Mouse (Mus musculus) cerebellum, postnatal 25 days (tissue): ENCODE measurements around the gene Ccdc126.
A peak's percentile ranks its signal among the peaks of the same experiment; 100 is the strongest.

Experiments
- DNase-seq, 2 experiments: peaks; one replicate each; pipeline ENCODE4 v3.0.0; 2021; ENCODE audit warnings: mixed read lengths in 2 of 2

Gene Ccdc126

GRCm38 (mm10) chr6:49349826-49350225 lies 30.8 kb downstream of the Ccdc126 start:
- DNase-seq, result no peak

GRCm38 (mm10) chr6:49354613-49355012 lies 35.5 kb downstream of the Ccdc126 start:
- DNase-seq, result no peak

- no peak for DNase-seq
Measured at GRCm38 (mm10) chr6:49355171-49355570, 36.1 kb downstream of the Ccdc126 start.

DNA sequence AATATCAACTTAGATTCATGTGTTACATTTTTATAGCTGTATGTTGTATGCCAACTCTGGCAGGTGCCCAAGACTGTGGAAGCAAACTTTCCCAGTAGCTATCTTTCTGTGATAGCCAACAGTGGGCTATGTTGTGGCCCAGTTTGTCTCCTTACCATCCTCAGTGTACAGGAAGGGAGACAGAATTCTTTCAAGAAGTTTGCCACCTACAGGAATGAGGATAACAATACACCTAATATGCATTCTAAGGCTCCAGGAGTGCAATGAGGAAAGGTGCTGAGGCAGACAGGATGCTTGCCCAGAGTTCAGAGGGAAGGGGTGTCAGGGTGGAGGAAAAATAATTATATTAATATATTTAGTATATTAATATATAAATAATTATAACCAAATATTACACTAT lies 41.3 kb downstream of the Ccdc126 start:
- no peak for DNase-seq

GRCm38 (mm10) chr6:49367159-49368054 lies 48.3 kb downstream of the Ccdc126 start, which contains the start of gene Fam221a:
Gene Fam221a (plus strand): TSS chr6:49367739.
- DNase-seq, result peak; percentile 68 to 80

- DNase-seq, result no peak
Measured at GRCm38 (mm10) chr6:49368212-49368611, 49.1 kb downstream of the Ccdc126 start.

DNA sequence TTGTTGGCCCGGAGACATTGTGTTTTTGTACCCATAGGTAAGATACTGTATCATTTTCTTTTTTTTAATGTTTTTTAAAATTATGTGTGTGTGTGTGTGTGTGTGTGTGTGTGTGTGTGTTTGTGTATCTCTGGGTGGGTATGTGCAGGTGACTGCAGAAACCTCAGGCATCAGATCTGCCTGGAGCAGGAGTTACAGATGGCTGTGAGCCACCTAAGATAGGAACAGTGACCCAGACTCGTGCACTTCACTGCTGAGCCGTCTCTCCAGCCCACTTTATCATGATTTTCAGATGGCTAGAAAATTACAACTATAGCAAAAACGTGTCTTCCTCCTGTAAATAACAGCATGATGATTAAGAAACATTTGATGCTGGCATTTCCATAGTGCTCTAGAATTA lies 53.6 kb downstream of the Ccdc126 start:
- DNase-seq, result no peak

- DNase-seq, result no peak
Measured at GRCm38 (mm10) chr6:49373943-49374342, 54.9 kb downstream of the Ccdc126 start.

DNA sequence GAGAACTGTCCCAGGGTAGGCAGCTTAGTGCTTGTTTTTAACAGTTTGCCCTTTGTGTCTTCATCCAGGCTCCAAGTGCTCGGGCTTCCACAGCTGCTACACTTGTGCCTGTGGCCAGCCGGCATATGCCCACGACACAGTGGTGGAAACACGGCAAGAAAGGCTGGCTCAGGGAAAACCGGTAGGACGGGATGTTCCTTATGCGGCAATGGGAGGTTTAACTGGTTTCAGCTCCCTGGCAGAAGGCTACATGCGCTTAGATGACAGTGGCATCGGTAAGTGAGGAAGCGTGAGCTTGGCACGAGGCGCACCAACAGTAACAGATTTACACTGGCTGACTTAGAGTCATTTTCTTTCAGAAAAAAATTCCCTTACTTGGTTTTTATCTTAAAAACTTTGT lies 59.3 kb downstream of the Ccdc126 start:
- DNase-seq, result no peak
